Mouse (Mus musculus): ENCODE data around the gene Klrc2. TPM values are rescaled to one million over a fixed set of nuclear protein-coding genes. Genes with fewer than 3 reads are reported as not detected.
"Not testable (repeated sequence)": the region's sequence is repeated elsewhere in the genome, so short reads cannot be mapped to it uniquely, and the experiment has no call there.

Gene Klrc2
- 0.14 and 0.27 TPM in 2 replicates for polyA plus RNA-seq (2015; fragmentation: Nextera tagmentation; extraction: Ambion mirVana)

GRCm38 (mm10) chr6:129660589-129660988 lies at the start of gene Klrc2:
Gene Klrc2 (minus strand): TSS chr6:129660689.
- ATAC-seq; H3K4me3 ChIP-seq (ENCODE audit: low read depth, low read length); H3K9ac ChIP-seq (replicated peaks); DNase-seq; H3K9me3 ChIP-seq (ENCODE audit: low read length); H3K27me3 ChIP-seq (ENCODE audit: insufficient read depth, low read length); H3K4me1 ChIP-seq (ENCODE audit: insufficient read depth); H3K36me3 ChIP-seq (replicated peaks; ENCODE audit: insufficient read depth, low read length); H3K4me2 ChIP-seq (ENCODE audit: low read depth, low read length); H3K27ac ChIP-seq (ENCODE audit: low read depth): not testable (repeated sequence)
- WGBS (ENCODE audit: insufficient replicate concordance), result 67% methylated on average over 4 of the region's 4 CpGs

- not testable (repeated sequence) for ATAC-seq; DNase-seq; H3K9me3 ChIP-seq (ENCODE audit: low read length); H3K27me3 ChIP-seq (ENCODE audit: insufficient read depth, low read length); H3K4me3 ChIP-seq (ENCODE audit: low read depth, low read length); H3K4me1 ChIP-seq (ENCODE audit: insufficient read depth); H3K9ac ChIP-seq (replicated peaks); H3K27ac ChIP-seq (ENCODE audit: low read depth); H3K36me3 ChIP-seq (replicated peaks; ENCODE audit: insufficient read depth, low read length); H3K4me2 ChIP-seq (ENCODE audit: low read depth, low read length)
- WGBS (ENCODE audit: insufficient replicate concordance), result 58% methylated on average over 10 of the region's 10 CpGs
These were observed 30.9 kb upstream of the Klrc2 start for GRCm38 (mm10) chr6:129691436-129691835.

DNA sequence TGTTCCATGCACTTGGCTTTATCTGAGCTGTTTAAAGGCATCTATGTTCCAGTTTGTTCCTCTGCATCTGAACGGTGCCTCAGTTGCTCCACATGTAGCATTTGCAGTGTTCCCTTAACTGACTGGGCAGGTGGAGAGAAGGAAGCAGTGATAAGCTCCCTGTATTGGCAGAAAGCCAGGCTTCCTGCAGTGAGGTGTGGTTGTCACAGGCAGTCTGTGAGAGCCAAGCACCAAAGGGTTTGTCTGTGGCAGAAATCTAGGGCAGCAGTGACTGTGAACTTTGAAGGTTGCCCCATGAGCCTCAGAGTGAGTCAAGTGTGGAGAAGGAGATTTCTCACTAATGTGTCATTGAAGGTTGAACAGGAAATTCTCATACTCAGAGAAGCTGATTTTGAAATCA lies 19.9 kb upstream of the Klrc2 start:
- no peak for DNase-seq
- H3K4me2 ChIP-seq (ENCODE audit: low read depth, low read length), result no peak overlapping the region
- TF ChIP-seq EP300 (IDR thresholded peaks at IDR 0.05; ENCODE audit: low read depth), result no peak
- TF ChIP-seq CTCF (IDR thresholded peaks at IDR 0.05; ENCODE audit: low read depth), result no peak
- no peak overlapping the region for H3K4me3 ChIP-seq (ENCODE audit: low read depth, low read length)
- H3K4me1 ChIP-seq (ENCODE audit: insufficient read depth), result no peaks in the 10 kb centered on the region
- H3K9me3 ChIP-seq (ENCODE audit: low read length), result no peaks in the 10 kb centered on the region
- H3K9ac ChIP-seq (replicated peaks), result no peak overlapping the region
- no peaks in the 10 kb centered on the region for H3K27me3 ChIP-seq (ENCODE audit: insufficient read depth, low read length)
- no peak overlapping the region for H3K27ac ChIP-seq (ENCODE audit: low read depth)
- H3K36me3 ChIP-seq (replicated peaks; ENCODE audit: insufficient read depth, low read length), result no peaks in the 10 kb centered on the region
- 39% methylated on average over 1 of the region's 1 CpGs for WGBS (ENCODE audit: insufficient replicate concordance)
- ATAC-seq, result no peak

GRCm38 (mm10) chr6:129678873-129679272 lies 18.4 kb upstream of the Klrc2 start, which contains the start of gene Klrc1:
Gene Klrc1 (minus strand): TSS chr6:129678973.
- Histone ChIP-seq H3K9me3 (ENCODE audit: low read length) (no peaks in the 10 kb centered on the region), H3K9ac (replicated peaks) (no peak within 1 kb of the TSS), H3K4me1 (ENCODE audit: insufficient read depth) (no peaks in the 10 kb centered on the region), H3K4me3 (ENCODE audit: low read depth, low read length) (no peak within 1 kb of the TSS), H3K27me3 (ENCODE audit: insufficient read depth, low read length) (no peaks in the 10 kb centered on the region), H3K27ac (ENCODE audit: low read depth) (no peak within 1 kb of the TSS), H3K4me2 (ENCODE audit: low read depth, low read length) (no peak within 1 kb of the TSS), H3K36me3 (replicated peaks; ENCODE audit: insufficient read depth, low read length) (no peaks in the 10 kb centered on the region)
- DNase-seq, result no peak
- 77% methylated on average over 3 of the region's 3 CpGs for WGBS (ENCODE audit: insufficient replicate concordance)
- TF ChIP-seq EP300 (IDR thresholded peaks at IDR 0.05; ENCODE audit: low read depth), result no peak
- TF ChIP-seq CTCF (IDR thresholded peaks at IDR 0.05; ENCODE audit: low read depth), result no peak
- ATAC-seq, result no peak

GRCm38 (mm10) chr6:129661301-129661700 lies 812 bp upstream of the Klrc2 start:
- not testable (repeated sequence) for H3K4me1 ChIP-seq (ENCODE audit: insufficient read depth); H3K27me3 ChIP-seq (ENCODE audit: insufficient read depth, low read length); H3K4me2 ChIP-seq (ENCODE audit: low read depth, low read length); H3K27ac ChIP-seq (ENCODE audit: low read depth); DNase-seq; H3K9ac ChIP-seq (replicated peaks); H3K36me3 ChIP-seq (replicated peaks; ENCODE audit: insufficient read depth, low read length); ATAC-seq; H3K9me3 ChIP-seq (ENCODE audit: low read length); H3K4me3 ChIP-seq (ENCODE audit: low read depth, low read length)
- WGBS (ENCODE audit: insufficient replicate concordance), result no CpG with 5 or more reads among the region's 3 CpGs

- not testable (repeated sequence) for H3K9ac ChIP-seq (replicated peaks); H3K4me2 ChIP-seq (ENCODE audit: low read depth, low read length); H3K27ac ChIP-seq (ENCODE audit: low read depth); H3K9me3 ChIP-seq (ENCODE audit: low read length); H3K4me1 ChIP-seq (ENCODE audit: insufficient read depth); ATAC-seq; H3K4me3 ChIP-seq (ENCODE audit: low read depth, low read length); H3K27me3 ChIP-seq (ENCODE audit: insufficient read depth, low read length); H3K36me3 ChIP-seq (replicated peaks; ENCODE audit: insufficient read depth, low read length); DNase-seq
- WGBS (ENCODE audit: insufficient replicate concordance), result no CpG with 5 or more reads among the region's 3 CpGs
These were observed 16.4 kb downstream of the Klrc2 start for GRCm38 (mm10) chr6:129644054-129644453.

DNA sequence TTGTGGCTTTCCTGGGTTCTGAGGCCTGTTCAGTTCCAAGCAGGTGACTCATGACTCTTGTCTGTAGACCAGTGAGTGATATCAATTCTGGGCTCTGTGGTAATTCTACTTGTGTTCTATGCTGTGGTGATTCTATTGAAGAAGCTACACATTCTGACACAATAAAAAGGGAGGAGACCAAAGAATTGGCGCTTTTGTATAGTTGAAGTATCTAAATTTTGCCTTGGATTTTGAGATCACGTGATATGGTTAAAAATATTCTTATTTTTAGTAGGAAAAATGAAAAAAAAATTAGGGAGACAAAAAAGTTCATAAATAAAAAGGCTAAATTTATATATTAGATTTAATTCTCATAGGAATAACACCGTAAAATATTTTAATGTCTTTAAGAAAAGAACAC lies 17.3 kb downstream of the Klrc2 start, which contains the start of gene Klrc3:
Klrc3 (minus strand) TSS at position 101 of the 400 bp plus-strand sequence.
- H3K4me1 ChIP-seq (ENCODE audit: insufficient read depth); H3K27ac ChIP-seq (ENCODE audit: low read depth); H3K9ac ChIP-seq (replicated peaks); H3K4me3 ChIP-seq (ENCODE audit: low read depth, low read length); H3K27me3 ChIP-seq (ENCODE audit: insufficient read depth, low read length); DNase-seq; ATAC-seq; H3K9me3 ChIP-seq (ENCODE audit: low read length); H3K4me2 ChIP-seq (ENCODE audit: low read depth, low read length); H3K36me3 ChIP-seq (replicated peaks; ENCODE audit: insufficient read depth, low read length): not testable (repeated sequence)
- WGBS (ENCODE audit: insufficient replicate concordance), result 74% methylated on average over 3 of the region's 3 CpGs

DNA sequence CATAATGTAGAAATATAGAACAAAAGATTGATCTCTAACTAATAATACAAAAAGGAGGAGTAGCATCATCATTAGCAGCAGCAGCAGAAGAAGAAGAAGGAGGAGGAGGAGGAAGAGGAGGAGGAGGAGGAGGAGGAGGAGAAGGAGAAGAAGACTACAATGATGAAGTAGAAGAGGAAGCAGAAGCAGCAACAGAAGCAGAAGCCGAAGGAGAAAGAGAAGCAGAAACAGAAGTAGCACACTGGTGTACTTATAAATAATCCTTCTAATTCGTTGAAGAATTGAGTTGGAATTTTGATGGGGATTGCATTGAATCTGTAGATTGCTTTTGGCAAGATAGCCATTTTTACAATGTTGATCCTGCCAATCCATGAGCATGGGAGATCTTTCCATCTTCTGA lies 29.4 kb downstream of the Klrc2 start:
- ATAC-seq; H3K9ac ChIP-seq (replicated peaks); H3K27me3 ChIP-seq (ENCODE audit: insufficient read depth, low read length); H3K9me3 ChIP-seq (ENCODE audit: low read length); H3K4me2 ChIP-seq (ENCODE audit: low read depth, low read length); DNase-seq; H3K27ac ChIP-seq (ENCODE audit: low read depth); H3K36me3 ChIP-seq (replicated peaks; ENCODE audit: insufficient read depth, low read length); H3K4me3 ChIP-seq (ENCODE audit: low read depth, low read length); H3K4me1 ChIP-seq (ENCODE audit: insufficient read depth): not testable (repeated sequence)
- 66% methylated on average over 2 of the region's 2 CpGs for WGBS (ENCODE audit: insufficient replicate concordance)

Data from liver, postnatal 0 days (tissue).